Comparison of ENCODE assay signal across 13 mouse cellular contexts in genomic region chr15:9864778-9865177, GRCm38 (mm10).
DNase-seq lines count a peak whose midpoint lies in the region; ATAC-seq lines count a peak whose summit lies in the region.
"Had no signal": no experiment of that assay in that cellular context is flagged by ENCODE, and none has a peak within 500 bp of the region (broad histone marks: within the 10 kb centered on the region; RNA-seq: fewer than 3 reads in every experiment).

No protein-coding gene starts in this region.

- no peaks in the 10 kb centered on the region for H3K9me3 ChIP-seq in heart, embryonic 11.5 days (replicated peaks; ENCODE audit: control insufficient read depth, low read length)
- H3K9me3 ChIP-seq: embryonic facial prominence, embryonic 12.5 days; hindbrain, embryonic 12.5 days; limb, embryonic 15.5 days had no signal

- H3K27ac ChIP-seq in heart, embryonic 11.5 days (ENCODE audit: low read depth, low read length), result no peak overlapping the region
- H3K27ac ChIP-seq: embryonic facial prominence, embryonic 12.5 days; hindbrain, embryonic 12.5 days; limb, embryonic 15.5 days had no signal

- peak; percentile 65 to 78 for DNase-seq in heart, adult 18-20 months
- peak; percentile 30 for DNase-seq in NIH3T3 (ENCODE audit: low read depth)
- peak; percentile 65 for DNase-seq in fat pad, adult 2 months (ENCODE audit: extremely low read depth, low read depth, low spot score)
- DNase-seq in lung, postnatal 25 days (ENCODE audit: low spot score), result peak; percentile 45
- DNase-seq in testis, postnatal 14 days (ENCODE audit: low spot score), result no peak
- no peak for DNase-seq in embryo, embryonic 10.5 days (ENCODE audit: low spot score)
- DNase-seq: cerebellum, adult 9-10 months; forebrain, postnatal 0 days had no signal

- H3K36me3 ChIP-seq in heart, embryonic 11.5 days (ENCODE audit: control insufficient read depth, insufficient read depth, low read length), result no peaks in the 10 kb centered on the region
- H3K36me3 ChIP-seq: embryonic facial prominence, embryonic 12.5 days; hindbrain, embryonic 12.5 days; limb, embryonic 15.5 days had no signal

- H3K4me3 ChIP-seq in heart, embryonic 11.5 days (ENCODE audit: low read depth, low read length), result no peak overlapping the region
- H3K4me3 ChIP-seq: embryonic facial prominence, embryonic 12.5 days; hindbrain, embryonic 12.5 days; limb, embryonic 15.5 days had no signal

- no peak overlapping the region for H3K9ac ChIP-seq in heart, embryonic 11.5 days (ENCODE audit: low read depth, low read length)
- H3K9ac ChIP-seq: embryonic facial prominence, embryonic 12.5 days; forebrain, postnatal 0 days; hindbrain, embryonic 12.5 days; limb, embryonic 15.5 days had no signal

- WGBS in heart, embryonic 11.5 days (ENCODE audit: insufficient replicate concordance), result 62% methylated on average over 1 of the region's 1 CpGs

- no peaks in the 10 kb centered on the region for H3K27me3 ChIP-seq in heart, embryonic 11.5 days (ENCODE audit: control insufficient read depth, insufficient read depth, low read length)
- H3K27me3 ChIP-seq: embryonic facial prominence, embryonic 12.5 days; hindbrain, embryonic 12.5 days; limb, embryonic 15.5 days had no signal

- H3K4me1 ChIP-seq in heart, embryonic 11.5 days (ENCODE audit: control insufficient read depth, insufficient read depth, low read length), result no peaks in the 10 kb centered on the region
- H3K4me1 ChIP-seq: embryonic facial prominence, embryonic 12.5 days; hindbrain, embryonic 12.5 days; limb, embryonic 15.5 days had no signal

- no peak overlapping the region for H3K4me2 ChIP-seq in heart, embryonic 11.5 days
- H3K4me2 ChIP-seq: embryonic facial prominence, embryonic 12.5 days; hindbrain, embryonic 12.5 days; limb, embryonic 15.5 days had no signal

- no peak for ATAC-seq in heart, embryonic 11.5 days (replicated peaks; ENCODE audit: insufficient number of reproducible peaks, low FRiP score, low TSS enrichment)
- ATAC-seq in CD4-positive, CD25-positive, alpha-beta regulatory T cell, adult 4 months, result no peak
- ATAC-seq: forebrain, postnatal 0 days had no signal

Comparison
In these comparisons a context has a peak if more than half of its experiments do, and no peak if none do; other contexts are left out.
1. DNase-seq: peak in heart, adult 18-20 months (2 of 2), NIH3T3 (single experiment), fat pad, adult 2 months (single experiment) and lung, postnatal 25 days (single experiment); none in testis, postnatal 14 days (single experiment) and embryo, embryonic 10.5 days (single experiment).